Mouse (Mus musculus) forebrain, postnatal 0 days (tissue): ENCODE measurements around the gene Zbtb42. TPM values are rescaled to one million over a fixed set of nuclear protein-coding genes. Genes with fewer than 3 reads are reported as not detected.

Experiments used
- ATAC-seq: fragments of 200-750 bp; cut with Nextera tagmentation; 2 replicates; pipeline ENCODE4 v1.8.0; 2017; ENCODE audit warnings: mild to moderate bottlenecking, moderate library complexity
- DNase-seq: peaks from one replicate; pipeline ENCODE4 v3.0.0-alpha.2; 2015
- H3K27ac ChIP-seq: fragments of 300-500 bp; sonication (generic); 2 replicates; pipeline ENCODE4 v1.5.1; 2014; ENCODE audit warnings: low read depth, mild to moderate bottlenecking, antibody characterized with exemption, low read length, moderate library complexity, mixed read lengths
- H3K27me3 ChIP-seq: fragments of 300-500 bp; sonication (generic); 2 replicates; pipeline ENCODE4 v1.6.1; 2014; ENCODE audit warnings: mild to moderate bottlenecking, low read length, mixed read lengths; ENCODE audit not compliant: insufficient read depth
- H3K36me3 ChIP-seq: fragments of 300-500 bp; sonication (generic); 2 replicates; pipeline ENCODE4 v1.6.1; 2014; ENCODE audit warnings: mild to moderate bottlenecking, moderate library complexity; ENCODE audit not compliant: insufficient read depth
- H3K4me1 ChIP-seq: fragments of 300-500 bp; sonication (generic); 2 replicates; pipeline ENCODE4 v1.6.1; 2014; ENCODE audit warnings: antibody characterized with exemption; ENCODE audit not compliant: insufficient read depth
- H3K4me2 ChIP-seq: fragments of 300-500 bp; sonication (generic); 2 replicates; pipeline ENCODE4 v1.6.1; 2014; ENCODE audit warnings: low read depth, mild to moderate bottlenecking, moderate library complexity
- H3K4me3 ChIP-seq: fragments of 300-500 bp; sonication (generic); 2 replicates; pipeline ENCODE4 v1.5.1; 2014; ENCODE audit warnings: low read depth, low read length, mixed read lengths
- H3K9ac ChIP-seq: fragments of 300-500 bp; sonication (generic); 2 replicates; pipeline ENCODE4 v1.6.1; 2014; ENCODE audit warnings: mild to moderate bottlenecking
- H3K9me3 ChIP-seq: fragments of 300-500 bp; sonication (generic); 2 replicates; pipeline ENCODE4 v1.6.1; 2016; ENCODE audit warnings: low read length
- CTCF ChIP-seq: sonication (generic); IDR thresholded peaks from 2 replicates; pipeline ENCODE4 v1.5.1; 2016; ENCODE audit warnings: antibody characterized with exemption, control low read depth, low read depth
- WGBS: fragments of 180-500 bp; shearing (Covaris S2); extraction: QIAGEN DNeasy Blood & Tissue Kit; methylation state at CpG from one replicate; pipeline ENCODE4 v1.1.7; 2014; 5-methylcytosine and 5-hydroxymethylcytosine counted together
- polyA plus RNA-seq: library from polyadenylated mRNA; unstranded; fragments of >200 nt; fragmentation: Nextera tagmentation; extraction: Ambion mirVana; gene quantifications from 2 replicates; pipeline ENCODE4 v1.2.1, GENCODE M21; 2015
- total RNA-seq: library from RNA; depleted of rRNA; stranded (reverse); fragments of >200 nt; gene quantifications from 2 replicates; pipeline ENCODE4 v1.2.3, GENCODE M21; 2014

The Zbtb42 gene
- total and polyA plus RNA-seq, 2 experiments from 2014 or later, result 1.2 to 3.5 TPM

- H3K4me2 ChIP-seq, result peak overlapping the region; percentile 38
- H3K27ac ChIP-seq, result no peak overlapping the region
- no peaks in the 10 kb centered on the region for H3K9me3 ChIP-seq
- peaks cover 3% of the 10 kb centered on the region; the same call in 1 of the 2 replicates for H3K4me1 ChIP-seq
- no peaks in the 10 kb centered on the region for H3K36me3 ChIP-seq
- H3K27me3 ChIP-seq, result no peaks in the 10 kb centered on the region
- peak; percentile 94 for ATAC-seq
- H3K4me3 ChIP-seq, result 0 out of 2 replicates have a peak overlapping the region, but pooled peaks have one; percentile 9
- DNase-seq, result peak; percentile 90
- WGBS, result 13% methylated on average over 32 of the region's 32 CpGs
- peak overlapping the region; percentile 35; the same call in 1 of the 2 replicates for H3K9ac ChIP-seq
- peak; percentile 99 for TF ChIP-seq CTCF
Observed at GRCm38 (mm10) chr12:112706704-112707572, 28.3 kb downstream of the Zbtb42 start.

- no peak for TF ChIP-seq CTCF
- H3K4me2 ChIP-seq, result peak overlapping the region; percentile 38
Observed at GRCm38 (mm10) chr12:112707573-112707869, 28.9 kb downstream of the Zbtb42 start.

GRCm38 (mm10) chr12:112713984-112714383 lies 35.4 kb downstream of the Zbtb42 start:
- H3K27ac ChIP-seq, result no peak overlapping the region
- H3K36me3 ChIP-seq, result no peaks in the 10 kb centered on the region
- TF ChIP-seq CTCF, result no peak
- no peak overlapping the region for H3K4me3 ChIP-seq
- peak; percentile 62 for ATAC-seq
- no peak overlapping the region for H3K9ac ChIP-seq
- H3K4me1 ChIP-seq, result 0 out of 2 replicates have a peak, but pooled peaks cover 2% of the 10 kb centered on the region
- 59% methylated on average over 3 of the region's 3 CpGs for WGBS
- H3K4me2 ChIP-seq, result no peak overlapping the region
- no peaks in the 10 kb centered on the region for H3K9me3 ChIP-seq
- H3K27me3 ChIP-seq, result no peaks in the 10 kb centered on the region
- peak; percentile 65 for DNase-seq

More at GRCm38 (mm10) chr12:112707573-112707869, 28.9 kb downstream of the Zbtb42 start:
- 26% methylated on average over 8 of the region's 8 CpGs for WGBS
- Histone ChIP-seq H3K4me1 (peaks cover 3% of the 10 kb centered on the region; the same call in 1 of the 2 replicates), H3K27ac (no peak overlapping the region), H3K27me3 (no peaks in the 10 kb centered on the region), H3K4me3 (0 out of 2 replicates have a peak overlapping the region, but pooled peaks have one; percentile 9), H3K9me3 (no peaks in the 10 kb centered on the region), H3K36me3 (no peaks in the 10 kb centered on the region), H3K9ac (peak overlapping the region; percentile 35; the same call in 1 of the 2 replicates)
- no peak for DNase-seq
- peak; percentile 34; the same call in 1 of the 2 replicates for ATAC-seq

GRCm38 (mm10) chr12:112717140-112717539 lies 38.5 kb downstream of the Zbtb42 start:
- peak; percentile 69 for TF ChIP-seq CTCF
- 29% methylated on average over 7 of the region's 7 CpGs for WGBS
- ATAC-seq (no peak), DNase-seq (peak; percentile 63)
- no peak overlapping the region for H3K4me3 ChIP-seq
- H3K27ac ChIP-seq, result no peak overlapping the region
- H3K4me2 ChIP-seq, result no peak overlapping the region
- H3K27me3 ChIP-seq, result no peaks in the 10 kb centered on the region
- peaks cover 7% of the 10 kb centered on the region; the same call in 1 of the 2 replicates for H3K4me1 ChIP-seq
- H3K9ac ChIP-seq, result no peak overlapping the region
- H3K9me3 ChIP-seq, result no peaks in the 10 kb centered on the region
- H3K36me3 ChIP-seq, result no peaks in the 10 kb centered on the region

DNA sequence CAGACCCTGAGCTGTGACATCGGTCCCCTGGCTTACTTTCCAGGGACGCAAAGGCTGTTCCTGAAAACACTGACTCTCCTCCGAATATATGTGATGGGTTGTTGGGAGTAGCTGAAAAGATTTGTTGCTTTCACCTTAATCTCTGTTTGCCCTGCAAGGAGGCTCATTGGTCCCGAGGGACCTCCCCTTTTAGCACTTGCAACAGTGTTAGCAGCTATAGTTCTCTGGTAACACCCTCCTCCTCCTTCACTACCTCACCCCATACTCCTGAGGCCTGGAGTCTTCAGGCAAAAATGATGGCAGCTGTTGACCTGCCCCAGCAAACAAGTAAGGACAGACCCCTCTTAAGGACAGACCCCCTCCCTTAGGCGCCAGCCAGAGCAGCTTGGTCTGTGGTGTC lies 40.4 kb downstream of the Zbtb42 start:
- Histone ChIP-seq H3K27ac (no peak overlapping the region), H3K9me3 (no peaks in the 10 kb centered on the region), H3K9ac (no peak overlapping the region), H3K4me1 (peaks cover 11% of the 10 kb centered on the region), H3K4me2 (no peak overlapping the region), H3K27me3 (no peaks in the 10 kb centered on the region), H3K36me3 (no peaks in the 10 kb centered on the region), H3K4me3 (no peak overlapping the region)
- TF ChIP-seq CTCF, result no peak
- DNase-seq, result no peak
- ATAC-seq, result no peak
- 77% methylated on average over 5 of the region's 5 CpGs for WGBS

DNA sequence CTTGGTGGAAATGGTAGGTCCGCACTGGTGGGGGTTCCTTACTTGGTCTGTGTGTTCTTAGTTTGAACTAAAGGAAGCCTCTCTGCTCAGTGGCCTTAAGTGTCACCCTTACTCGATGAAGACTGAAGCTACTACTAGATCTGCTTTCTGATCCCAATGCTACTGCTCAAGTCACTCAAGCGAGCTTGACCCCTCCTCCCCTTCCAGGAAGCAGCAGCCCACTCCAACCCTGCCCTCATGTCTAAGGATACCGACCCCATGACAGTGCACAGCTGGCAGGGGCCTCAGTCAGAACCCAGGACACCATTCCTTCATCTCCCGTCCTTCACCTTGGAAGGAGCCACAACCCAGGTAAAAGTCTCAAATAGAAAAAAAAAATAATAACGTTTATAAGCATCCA lies 41.6 kb downstream of the Zbtb42 start, which contains the start of gene Cep170b:
TSS of gene Cep170b (plus strand) at position 240 of the 400 bp plus-strand sequence.
- Histone ChIP-seq H3K4me1 (peaks cover 11% of the 10 kb centered on the region), H3K9me3 (no peaks in the 10 kb centered on the region), H3K9ac (peak within 1 kb of the TSS; percentile 90), H3K27ac (peak within 1 kb of the TSS; percentile 36; the same call in 1 of the 2 replicates), H3K27me3 (no peaks in the 10 kb centered on the region), H3K36me3 (0 out of 2 replicates have a peak, but pooled peaks cover 6% of the 10 kb centered on the region), H3K4me2 (peak within 1 kb of the TSS; percentile 93), H3K4me3 (peak within 1 kb of the TSS; percentile 84)
- WGBS, result 76% methylated on average over 6 of the region's 6 CpGs
- no peak for TF ChIP-seq CTCF
- ATAC-seq, result no peak
- no peak for DNase-seq
